Mouse (Mus musculus): Measurements from ENCODE around the gene Arpp21. TPM values are rescaled to one million over a fixed set of nuclear protein-coding genes. Genes with fewer than 3 reads are reported as not detected.

Gene Arpp21
- polyA plus RNA-seq, 1 experiment from 2014 or later: 27.4 TPM

GRCm38 (mm10) chr9:112225046-112225445 is 10.7 kb downstream of the Arpp21 start:
- Histone ChIP-seq H3K27me3 (ENCODE audit: control insufficient read depth, insufficient read depth, low read length) (no peaks in the 10 kb centered on the region), H3K9me3 (ENCODE audit: control insufficient read depth, low read length) (no peaks in the 10 kb centered on the region), H3K4me1 (ENCODE audit: control insufficient read depth, insufficient read depth, low read length) (no peaks in the 10 kb centered on the region), H3K4me2 (ENCODE audit: low read length) (no peak overlapping the region), H3K27ac (replicated peaks; ENCODE audit: low read depth, low read length) (no peak overlapping the region), H3K9ac (replicated peaks; ENCODE audit: low read length) (no peak overlapping the region), H3K4me3 (replicated peaks; ENCODE audit: low read depth, low read length) (no peak overlapping the region), H3K36me3 (ENCODE audit: control insufficient read depth, insufficient read depth, low read length) (no peaks in the 10 kb centered on the region)
- no peak for ATAC-seq (ENCODE audit: low FRiP score, low TSS enrichment)
- no peak for DNase-seq
- WGBS: 74% methylated on average over 2 of the region's 2 CpGs

- 84% methylated on average over 8 of the region's 8 CpGs for WGBS
- DNase-seq: no peak
Measured at GRCm38 (mm10) chr9:112219372-112219771, 16.4 kb downstream of the Arpp21 start.

GRCm38 (mm10) chr9:112218237-112218636 is 17.5 kb downstream of the Arpp21 start:
- no peak for DNase-seq
- ATAC-seq (ENCODE audit: low FRiP score, low TSS enrichment): no peak
- no peaks in the 10 kb centered on the region for H3K36me3 ChIP-seq (ENCODE audit: control insufficient read depth, insufficient read depth, low read length)
- H3K9ac ChIP-seq (replicated peaks; ENCODE audit: low read length): no peak overlapping the region
- no peaks in the 10 kb centered on the region for H3K4me1 ChIP-seq (ENCODE audit: control insufficient read depth, insufficient read depth, low read length)
- 73% methylated on average over 3 of the region's 3 CpGs for WGBS
- no peaks in the 10 kb centered on the region for H3K27me3 ChIP-seq (ENCODE audit: control insufficient read depth, insufficient read depth, low read length)
- no peak overlapping the region for H3K27ac ChIP-seq (replicated peaks; ENCODE audit: low read depth, low read length)
- H3K9me3 ChIP-seq (ENCODE audit: control insufficient read depth, low read length): no peaks in the 10 kb centered on the region
- no peak overlapping the region for H3K4me2 ChIP-seq (ENCODE audit: low read length)
- no peak overlapping the region for H3K4me3 ChIP-seq (replicated peaks; ENCODE audit: low read depth, low read length)

More at GRCm38 (mm10) chr9:112219372-112219771, 16.4 kb downstream of the Arpp21 start:
- Histone ChIP-seq H3K27ac (replicated peaks; ENCODE audit: low read depth, low read length) (no peak overlapping the region), H3K4me1 (ENCODE audit: control insufficient read depth, insufficient read depth, low read length) (no peaks in the 10 kb centered on the region), H3K27me3 (ENCODE audit: control insufficient read depth, insufficient read depth, low read length) (no peaks in the 10 kb centered on the region), H3K9me3 (ENCODE audit: control insufficient read depth, low read length) (no peaks in the 10 kb centered on the region), H3K36me3 (ENCODE audit: control insufficient read depth, insufficient read depth, low read length) (no peaks in the 10 kb centered on the region), H3K9ac (replicated peaks; ENCODE audit: low read length) (no peak overlapping the region), H3K4me3 (replicated peaks; ENCODE audit: low read depth, low read length) (no peak overlapping the region), H3K4me2 (ENCODE audit: low read length) (no peak overlapping the region)
- no peak for ATAC-seq (ENCODE audit: low FRiP score, low TSS enrichment)

- H3K4me3 ChIP-seq (replicated peaks; ENCODE audit: low read depth, low read length): no peak overlapping the region
- whole genome bisulfite sequencing: 86% methylated on average over 4 of the region's 4 CpGs
Measured at GRCm38 (mm10) chr9:112217161-112217560, 18.6 kb downstream of the Arpp21 start.

GRCm38 (mm10) chr9:112215030-112215806 is 20.5 kb downstream of the Arpp21 start:
- no peak overlapping the region for H3K4me2 ChIP-seq (ENCODE audit: low read length)
- no peak for DNase-seq
- H3K4me1 ChIP-seq (ENCODE audit: control insufficient read depth, insufficient read depth, low read length): no peaks in the 10 kb centered on the region
- no peak overlapping the region for H3K27ac ChIP-seq (replicated peaks; ENCODE audit: low read depth, low read length)
- H3K9me3 ChIP-seq (ENCODE audit: control insufficient read depth, low read length): no peaks in the 10 kb centered on the region
- no peak overlapping the region for H3K4me3 ChIP-seq (replicated peaks; ENCODE audit: low read depth, low read length)
- 85% methylated on average over 10 of the region's 10 CpGs for WGBS
- H3K27me3 ChIP-seq (ENCODE audit: control insufficient read depth, insufficient read depth, low read length): no peaks in the 10 kb centered on the region
- H3K36me3 ChIP-seq (ENCODE audit: control insufficient read depth, insufficient read depth, low read length): no peaks in the 10 kb centered on the region
- H3K9ac ChIP-seq (replicated peaks; ENCODE audit: low read length): no peak overlapping the region
- ATAC-seq (ENCODE audit: low FRiP score, low TSS enrichment): no peak

More at GRCm38 (mm10) chr9:112217161-112217560, 18.6 kb downstream of the Arpp21 start:
- no peak for DNase-seq
- H3K27me3 ChIP-seq (ENCODE audit: control insufficient read depth, insufficient read depth, low read length): no peaks in the 10 kb centered on the region
- no peaks in the 10 kb centered on the region for H3K36me3 ChIP-seq (ENCODE audit: control insufficient read depth, insufficient read depth, low read length)
- H3K4me2 ChIP-seq (ENCODE audit: low read length): no peak overlapping the region
- H3K27ac ChIP-seq (replicated peaks; ENCODE audit: low read depth, low read length): no peak overlapping the region
- H3K9ac ChIP-seq (replicated peaks; ENCODE audit: low read length): no peak overlapping the region
- ATAC-seq (ENCODE audit: low FRiP score, low TSS enrichment): no peak
- no peaks in the 10 kb centered on the region for H3K9me3 ChIP-seq (ENCODE audit: control insufficient read depth, low read length)
- H3K4me1 ChIP-seq (ENCODE audit: control insufficient read depth, insufficient read depth, low read length): no peaks in the 10 kb centered on the region

GRCm38 (mm10) chr9:112213411-112214255 is 22.1 kb downstream of the Arpp21 start:
- DNase-seq: no peak

GRCm38 (mm10) chr9:112209803-112210202 is 25.9 kb downstream of the Arpp21 start:
- no peaks in the 10 kb centered on the region for H3K36me3 ChIP-seq (ENCODE audit: control insufficient read depth, insufficient read depth, low read length)
- H3K27ac ChIP-seq (replicated peaks; ENCODE audit: low read depth, low read length): no peak overlapping the region
- H3K9ac ChIP-seq (replicated peaks; ENCODE audit: low read length): no peak overlapping the region
- H3K4me2 ChIP-seq (ENCODE audit: low read length): no peak overlapping the region
- WGBS: 65% methylated on average over 3 of the region's 3 CpGs
- H3K9me3 ChIP-seq (ENCODE audit: control insufficient read depth, low read length): no peaks in the 10 kb centered on the region
- H3K4me1 ChIP-seq (ENCODE audit: control insufficient read depth, insufficient read depth, low read length): no peaks in the 10 kb centered on the region
- DNase-seq (no peak), ATAC-seq (ENCODE audit: low FRiP score, low TSS enrichment) (no peak)
- H3K4me3 ChIP-seq (replicated peaks; ENCODE audit: low read depth, low read length): no peak overlapping the region
- no peaks in the 10 kb centered on the region for H3K27me3 ChIP-seq (ENCODE audit: control insufficient read depth, insufficient read depth, low read length)

More at GRCm38 (mm10) chr9:112213411-112214255, 22.1 kb downstream of the Arpp21 start:
- Histone ChIP-seq H3K9ac (replicated peaks; ENCODE audit: low read length) (no peak overlapping the region), H3K27me3 (ENCODE audit: control insufficient read depth, insufficient read depth, low read length) (no peaks in the 10 kb centered on the region), H3K27ac (replicated peaks; ENCODE audit: low read depth, low read length) (no peak overlapping the region), H3K4me2 (ENCODE audit: low read length) (no peak overlapping the region), H3K4me3 (replicated peaks; ENCODE audit: low read depth, low read length) (no peak overlapping the region), H3K9me3 (ENCODE audit: control insufficient read depth, low read length) (no peaks in the 10 kb centered on the region), H3K4me1 (ENCODE audit: control insufficient read depth, insufficient read depth, low read length) (no peaks in the 10 kb centered on the region), H3K36me3 (ENCODE audit: control insufficient read depth, insufficient read depth, low read length) (no peaks in the 10 kb centered on the region)
- WGBS: 76% methylated on average over 10 of the region's 10 CpGs
- ATAC-seq (ENCODE audit: low FRiP score, low TSS enrichment): no peak

GRCm38 (mm10) chr9:112207767-112208166 is 28.0 kb downstream of the Arpp21 start:
- no peak overlapping the region for H3K9ac ChIP-seq (replicated peaks; ENCODE audit: low read length)
- 3% methylated on average over 4 of the region's 4 CpGs for WGBS
- no peaks in the 10 kb centered on the region for H3K9me3 ChIP-seq (ENCODE audit: control insufficient read depth, low read length)
- peak; percentile 72 for DNase-seq
- no peak overlapping the region for H3K4me2 ChIP-seq (ENCODE audit: low read length)
- H3K27me3 ChIP-seq (ENCODE audit: control insufficient read depth, insufficient read depth, low read length): no peaks in the 10 kb centered on the region
- H3K4me3 ChIP-seq (replicated peaks; ENCODE audit: low read depth, low read length): no peak overlapping the region
- H3K4me1 ChIP-seq (ENCODE audit: control insufficient read depth, insufficient read depth, low read length): no peaks in the 10 kb centered on the region
- no peaks in the 10 kb centered on the region for H3K36me3 ChIP-seq (ENCODE audit: control insufficient read depth, insufficient read depth, low read length)
- peak overlapping the region; percentile 45; the same call in 1 of the 2 replicates for H3K27ac ChIP-seq (replicated peaks; ENCODE audit: low read depth, low read length)
- ATAC-seq (ENCODE audit: low FRiP score, low TSS enrichment): peak; percentile 90

Data from midbrain, embryonic 14.5 days (tissue).